Mouse (Mus musculus): Measurements from ENCODE around the gene Dnajb14. TPM values are rescaled to one million over a fixed set of nuclear protein-coding genes. Genes with fewer than 3 reads are reported as not detected.
A peak's percentile ranks its signal among the peaks of the same experiment; 100 is the strongest.
"Not testable (repeated sequence)": the region's sequence is repeated elsewhere in the genome, so short reads cannot be mapped to it uniquely, and the experiment has no call there.

Dnajb14 gene
- polyA plus RNA-seq, 1 experiment, result 2.9 TPM

DNA sequence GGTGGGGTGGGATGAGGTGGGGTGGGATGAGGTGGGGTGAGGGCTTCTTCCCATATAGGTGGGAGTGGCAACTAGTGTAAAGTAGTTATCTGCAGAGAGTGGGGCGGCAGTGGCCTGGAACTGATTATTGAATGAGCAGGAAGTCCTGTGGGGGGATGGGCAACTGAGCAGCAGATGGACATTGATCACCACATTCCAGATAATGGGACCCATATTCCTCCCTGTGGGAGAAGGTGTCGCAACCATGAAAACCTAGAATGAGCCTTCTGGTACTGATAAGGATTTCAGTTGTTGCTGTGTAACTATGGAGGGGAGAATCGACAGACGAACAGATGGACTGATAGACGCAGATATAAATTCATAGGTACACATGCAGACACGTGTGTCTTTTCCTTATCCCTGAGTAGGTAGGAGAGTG is 76.3 kb downstream of the Dnajb14 start:
- Histone ChIP-seq H3K27ac (ENCODE audit: control insufficient read depth, insufficient read depth, low read length) (no peak overlapping the region), H3K4me1 (replicated peaks; ENCODE audit: control insufficient read depth, insufficient read depth, low read length) (no peaks in the 10 kb centered on the region), H3K4me3 (ENCODE audit: control insufficient read depth, insufficient read depth, low read length) (no peak overlapping the region), H3K27me3 (ENCODE audit: control insufficient read depth, insufficient read depth, low read length) (no peaks in the 10 kb centered on the region), H3K36me3 (ENCODE audit: control insufficient read depth, insufficient read depth, low read length) (peaks cover 30% of the 10 kb centered on the region)
- 96% methylated on average over 6 of the region's 6 CpGs for WGBS
- TF ChIP-seq POLR2A (IDR thresholded peaks at IDR 0.05; ENCODE audit: control insufficient read depth, extremely low read depth, insufficient read depth, low read length, poor library complexity), result no peak
- TF ChIP-seq CTCF (IDR thresholded peaks at IDR 0.05; ENCODE audit: borderline replicate concordance, control insufficient read depth, extremely low read depth, insufficient read depth, low read length, poor library complexity), result no peak
- no peak for DNase-seq

- Histone ChIP-seq H3K4me1 (replicated peaks; ENCODE audit: control insufficient read depth, insufficient read depth, low read length) (peaks cover 2% of the 10 kb centered on the region), H3K27me3 (ENCODE audit: control insufficient read depth, insufficient read depth, low read length) (no peaks in the 10 kb centered on the region), H3K27ac (ENCODE audit: control insufficient read depth, insufficient read depth, low read length) (0 out of 2 replicates have a peak overlapping the region, but pooled peaks have one; percentile 4), H3K4me3 (ENCODE audit: control insufficient read depth, insufficient read depth, low read length) (no peak overlapping the region), H3K36me3 (ENCODE audit: control insufficient read depth, insufficient read depth, low read length) (peaks cover 36% of the 10 kb centered on the region)
- no peak for TF ChIP-seq CTCF (IDR thresholded peaks at IDR 0.05; ENCODE audit: borderline replicate concordance, control insufficient read depth, extremely low read depth, insufficient read depth, low read length, poor library complexity)
- no peak for DNase-seq
- WGBS, result 90% methylated on average over 3 of the region's 3 CpGs
Observed at GRCm38 (mm10) chr3:137946827-137947226, 79.4 kb downstream of the Dnajb14 start.

GRCm38 (mm10) chr3:137947525-137947924 is 80.0 kb downstream of the Dnajb14 start:
- Histone ChIP-seq H3K27ac (ENCODE audit: control insufficient read depth, insufficient read depth, low read length) (no peak overlapping the region), H3K4me3 (ENCODE audit: control insufficient read depth, insufficient read depth, low read length) (no peak overlapping the region), H3K27me3 (ENCODE audit: control insufficient read depth, insufficient read depth, low read length) (no peaks in the 10 kb centered on the region), H3K4me1 (replicated peaks; ENCODE audit: control insufficient read depth, insufficient read depth, low read length) (peaks cover 8% of the 10 kb centered on the region), H3K36me3 (ENCODE audit: control insufficient read depth, insufficient read depth, low read length) (peaks cover 29% of the 10 kb centered on the region)
- no peak for DNase-seq
- WGBS, result 61% methylated on average over 4 of the region's 4 CpGs
- TF ChIP-seq POLR2A (IDR thresholded peaks at IDR 0.05; ENCODE audit: control insufficient read depth, extremely low read depth, insufficient read depth, low read length, poor library complexity) (no peak), CTCF (IDR thresholded peaks at IDR 0.05; ENCODE audit: borderline replicate concordance, control insufficient read depth, extremely low read depth, insufficient read depth, low read length, poor library complexity) (no peak)

DNA sequence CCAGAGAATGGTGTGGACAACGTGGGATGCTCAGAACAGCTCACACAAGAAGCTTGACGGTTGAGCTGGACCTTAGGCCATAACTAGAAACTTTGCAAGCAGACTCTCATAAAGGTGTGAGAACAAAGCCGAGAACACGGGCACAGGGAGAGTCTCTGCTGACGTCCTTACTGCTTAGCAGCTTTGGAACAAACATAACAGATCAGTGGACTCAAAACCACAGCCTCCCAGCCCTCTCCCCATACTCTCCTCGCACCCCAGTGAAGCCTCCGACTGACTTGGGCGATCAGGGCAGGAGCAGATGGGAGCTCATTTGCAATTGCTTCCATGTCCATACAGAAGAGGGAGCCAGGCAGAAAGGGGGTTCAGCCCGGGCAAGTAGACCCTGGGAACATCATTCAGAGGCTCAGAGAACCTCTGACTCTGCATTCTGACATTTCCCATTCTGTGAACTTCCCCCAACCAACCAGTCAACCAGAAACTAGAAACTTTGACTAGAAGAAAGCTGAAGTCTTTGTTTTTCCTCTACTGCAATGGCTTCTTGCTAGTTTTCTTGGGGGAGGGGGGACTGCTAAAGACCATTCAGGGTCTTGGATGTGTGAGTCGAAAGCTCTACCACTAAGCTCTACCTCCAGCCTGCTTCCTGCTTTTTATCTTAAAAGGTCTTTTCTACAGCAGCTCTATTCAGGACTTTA is 82.9 kb downstream of the Dnajb14 start:
- H3K27ac ChIP-seq (ENCODE audit: control insufficient read depth, insufficient read depth, low read length), result no peak overlapping the region
- H3K36me3 ChIP-seq (ENCODE audit: control insufficient read depth, insufficient read depth, low read length), result peaks cover 24% of the 10 kb centered on the region
- TF ChIP-seq POLR2A (IDR thresholded peaks at IDR 0.05; ENCODE audit: control insufficient read depth, extremely low read depth, insufficient read depth, low read length, poor library complexity) (no peak), CTCF (IDR thresholded peaks at IDR 0.05; ENCODE audit: borderline replicate concordance, control insufficient read depth, extremely low read depth, insufficient read depth, low read length, poor library complexity) (no peak)
- peaks cover 27% of the 10 kb centered on the region for H3K4me1 ChIP-seq (replicated peaks; ENCODE audit: control insufficient read depth, insufficient read depth, low read length)
- DNase-seq, result no peak
- no peaks in the 10 kb centered on the region for H3K27me3 ChIP-seq (ENCODE audit: control insufficient read depth, insufficient read depth, low read length)
- WGBS, result 85% methylated on average over 10 of the region's 10 CpGs
- no peak overlapping the region for H3K4me3 ChIP-seq (ENCODE audit: control insufficient read depth, insufficient read depth, low read length)

DNA sequence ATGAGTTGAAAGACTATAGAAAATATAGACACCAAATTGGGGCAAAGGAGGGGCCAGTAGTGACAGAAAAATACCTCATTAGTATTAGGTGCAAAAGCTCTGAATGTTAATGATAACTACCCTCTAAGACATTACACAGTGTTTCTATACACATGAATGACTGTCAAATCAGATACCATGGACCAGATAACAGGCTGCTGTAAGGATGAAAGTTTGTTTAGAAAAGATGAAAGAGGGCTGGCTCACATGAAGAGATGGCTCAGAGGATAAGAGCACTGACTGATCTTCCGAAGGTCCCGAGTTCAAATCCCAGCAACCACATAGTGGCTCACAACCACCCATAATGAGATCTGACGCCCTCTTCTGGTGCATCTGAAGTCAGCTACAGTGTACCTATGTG is 83.8 kb downstream of the Dnajb14 start:
- not testable (repeated sequence) for H3K27ac ChIP-seq (ENCODE audit: control insufficient read depth, insufficient read depth, low read length); DNase-seq; H3K27me3 ChIP-seq (ENCODE audit: control insufficient read depth, insufficient read depth, low read length); H3K4me3 ChIP-seq (ENCODE audit: control insufficient read depth, insufficient read depth, low read length)
- H3K36me3 ChIP-seq (ENCODE audit: control insufficient read depth, insufficient read depth, low read length), result peaks cover 21% of the 10 kb centered on the region
- peaks cover 31% of the 10 kb centered on the region for H3K4me1 ChIP-seq (replicated peaks; ENCODE audit: control insufficient read depth, insufficient read depth, low read length)
- 81% methylated on average over 3 of the region's 3 CpGs for WGBS

DNA sequence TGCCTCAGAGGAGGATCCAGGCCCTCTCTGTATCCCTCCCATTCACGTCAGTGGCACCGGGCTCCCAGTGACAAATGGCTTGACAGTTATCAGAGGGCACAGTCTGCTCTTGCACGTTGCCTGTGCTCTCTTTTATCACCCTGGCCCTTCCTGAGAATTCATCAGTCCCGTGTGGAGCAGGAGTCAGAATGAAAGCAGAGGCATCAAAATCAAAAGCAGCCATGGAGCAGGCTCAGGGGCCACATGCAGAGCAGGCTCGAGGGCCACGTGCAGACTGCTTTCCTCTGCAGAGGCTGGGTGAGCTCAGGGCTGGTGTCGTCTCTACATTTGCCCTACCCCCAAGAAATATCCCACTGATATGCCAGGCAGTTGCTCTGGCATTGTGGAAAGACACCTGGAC is 84.3 kb downstream of the Dnajb14 start:
- DNase-seq, result no peak
- Histone ChIP-seq H3K4me3 (ENCODE audit: control insufficient read depth, insufficient read depth, low read length) (no peak overlapping the region), H3K27me3 (ENCODE audit: control insufficient read depth, insufficient read depth, low read length) (no peaks in the 10 kb centered on the region), H3K4me1 (replicated peaks; ENCODE audit: control insufficient read depth, insufficient read depth, low read length) (peaks cover 31% of the 10 kb centered on the region), H3K36me3 (ENCODE audit: control insufficient read depth, insufficient read depth, low read length) (peaks cover 19% of the 10 kb centered on the region), H3K27ac (ENCODE audit: control insufficient read depth, insufficient read depth, low read length) (no peak overlapping the region)
- TF ChIP-seq POLR2A (IDR thresholded peaks at IDR 0.05; ENCODE audit: control insufficient read depth, extremely low read depth, insufficient read depth, low read length, poor library complexity) (no peak), CTCF (IDR thresholded peaks at IDR 0.05; ENCODE audit: borderline replicate concordance, control insufficient read depth, extremely low read depth, insufficient read depth, low read length, poor library complexity) (no peak)
- 72% methylated on average over 7 of the region's 7 CpGs for WGBS

All from thymus, adult 2 months (tissue).